Comparison of ENCODE assay signal across 10 mouse cellular contexts in the genomic region with DNA sequence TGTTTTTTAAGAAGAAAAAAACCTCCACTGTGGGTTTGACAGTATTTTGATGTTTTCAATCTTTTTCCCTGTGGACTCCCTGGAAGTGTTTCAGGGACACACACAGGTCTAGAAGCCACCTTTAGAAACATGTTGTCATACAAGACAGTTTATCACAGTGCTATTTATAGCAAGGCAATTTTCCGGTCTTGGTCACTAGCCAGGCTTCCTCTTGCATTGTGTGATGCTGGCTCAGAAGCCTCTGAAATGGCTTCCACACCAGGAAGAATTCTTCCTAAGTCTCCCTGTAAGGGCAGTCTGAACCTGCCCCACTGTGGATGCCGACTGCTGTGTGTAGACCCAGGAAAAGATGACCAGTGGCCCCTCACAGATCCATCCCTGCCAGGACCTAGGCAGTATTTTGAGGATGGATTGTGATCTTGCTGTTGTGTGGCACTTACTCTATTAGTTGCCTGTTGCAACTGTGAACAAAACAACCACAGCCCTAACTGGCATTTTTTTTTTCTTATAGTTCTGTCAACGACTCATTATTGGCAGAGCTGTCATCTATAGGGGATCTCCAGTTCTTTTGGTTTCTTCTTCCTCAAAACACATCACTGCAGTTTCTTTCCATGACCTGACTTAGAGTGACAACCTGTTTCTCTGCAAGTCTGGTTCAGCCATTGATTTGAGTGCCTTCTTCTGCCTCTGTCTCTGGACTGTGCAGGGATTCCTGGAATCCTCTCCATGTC. TPM values are rescaled to one million over a fixed set of nuclear protein-coding genes. Genes with fewer than 3 reads are reported as not detected.
DNase-seq lines count a peak whose midpoint lies in the region; ATAC-seq lines count a peak whose summit lies in the region.
"Had no signal": no experiment of that assay in that cellular context is flagged by ENCODE, and none has a peak within 500 bp of the region (broad histone marks: within the 10 kb centered on the region; RNA-seq: fewer than 3 reads in every experiment).

No protein-coding gene starts in this region.

- H3K9me3 ChIP-seq in embryonic facial prominence, embryonic 10.5 days = no peaks in the 10 kb centered on the region
- H3K9me3 ChIP-seq: hindbrain, embryonic 12.5 days had no signal

- H3K27ac ChIP-seq in embryonic facial prominence, embryonic 10.5 days (replicated peaks) = no peak overlapping the region
- H3K27ac ChIP-seq: hindbrain, embryonic 12.5 days had no signal

- H3K4me3 ChIP-seq in embryonic facial prominence, embryonic 10.5 days = no peak overlapping the region
- H3K4me3 ChIP-seq: hindbrain, embryonic 12.5 days had no signal

- H3K27me3 ChIP-seq in embryonic facial prominence, embryonic 10.5 days (replicated peaks; ENCODE audit: low read depth, poor library complexity, severe bottlenecking) = no peaks in the 10 kb centered on the region
- H3K27me3 ChIP-seq: hindbrain, embryonic 12.5 days had no signal

- 75% methylated on average over 3 of the region's 3 CpGs for WGBS in embryonic facial prominence, embryonic 10.5 days

- H3K4me1 ChIP-seq in embryonic facial prominence, embryonic 10.5 days = no peaks in the 10 kb centered on the region
- H3K4me1 ChIP-seq: hindbrain, embryonic 12.5 days had no signal

- H3K36me3 ChIP-seq in embryonic facial prominence, embryonic 10.5 days (replicated peaks) = no peaks in the 10 kb centered on the region
- H3K36me3 ChIP-seq: hindbrain, embryonic 12.5 days had no signal

- ATAC-seq in hematopoietic stem cell, adult 5-6 weeks (replicated peaks in 1 of 2; ENCODE audit: insufficient read depth in 1 of 2, low FRiP score in 2 of 2, low TSS enrichment in 1 of 2, low read depth in 1 of 2, poor library complexity in 2 of 2, severe bottlenecking in 2 of 2) = peak; percentile 49 to 63; a peak in 3 of 4 replicates

- peak; percentile 56 for DNase-seq in gastrocnemius, adult 18-20 months (ENCODE audit: low spot score)
- no peak for DNase-seq in gastrocnemius, postnatal 4 days (ENCODE audit: low spot score in 2 of 2)
- peak; percentile 10 for DNase-seq in MN1 (ENCODE audit: low spot score)
- DNase-seq in heart, adult 11 months = peak; percentile 95
- no peak for DNase-seq in embryonic facial prominence, embryonic 10.5 days (ENCODE audit: low spot score)
- DNase-seq in left cerebral cortex, adult 9 months (ENCODE audit: low spot score in 2 of 2) = no peak
- DNase-seq in left cerebral cortex, adult 18-20 months (ENCODE audit: low spot score in 2 of 2) = no peak

RNA-seq across cellular contexts. Expression of gene Hist1h2br, which starts 18.8 kb away (rescaled TPM):
- 10 to 100 TPM; 14.3 to 17.8 TPM for total RNA-seq in gastrocnemius, adult 18-20 months (2021)
- total RNA-seq in gastrocnemius, postnatal 4 days (2021) = 100 to 1,000 TPM; 275 to 365 TPM
- total RNA-seq in hematopoietic stem cell, adult 5-6 weeks (2017) = 126 and 348 TPM in 2 replicates
- 21.7 and 24.2 TPM in 2 replicates for polyA plus RNA-seq in embryonic facial prominence, embryonic 10.5 days (2016; fragmentation: Nextera tagmentation; extraction: Ambion mirVana)
- total RNA-seq in left cerebral cortex, adult 18-20 months (2021) = 10 to 100 TPM; 22.9 to 33.6 TPM

RNA-seq across cellular contexts. Expression of gene Hist1h2ap, which starts 19.1 kb away (rescaled TPM):
- total RNA-seq in gastrocnemius, adult 18-20 months (2021) = not detected
- total RNA-seq in gastrocnemius, postnatal 4 days (2021) = 100 to 1,000 TPM; 215 to 300 TPM
- total RNA-seq in hematopoietic stem cell, adult 5-6 weeks (2017) = 2,322 and 2,497 TPM in 2 replicates
- 6,093 and 6,114 TPM in 2 replicates for polyA plus RNA-seq in embryonic facial prominence, embryonic 10.5 days (2016; fragmentation: Nextera tagmentation; extraction: Ambion mirVana)
- 10 to 100 TPM; 27.2 to 27.7 TPM for total RNA-seq in left cerebral cortex, adult 18-20 months (2021)

RNA-seq across cellular contexts. Expression of gene Hist1h4n, which starts 20.4 kb away (rescaled TPM):
- 1 to 10 TPM; 5.3 to 9.1 TPM for total RNA-seq in gastrocnemius, adult 18-20 months (2021)
- total RNA-seq in gastrocnemius, postnatal 4 days (2021) = 100 to 1,000 TPM in 1 of 2 experiments, 10 to 100 TPM in 1; 93.9 to 147 TPM
- total RNA-seq in hematopoietic stem cell, adult 5-6 weeks (2017) = 608 and 1,167 TPM in 2 replicates
- polyA plus RNA-seq in embryonic facial prominence, embryonic 10.5 days (2016; fragmentation: Nextera tagmentation; extraction: Ambion mirVana) = 9.3 and 10.5 TPM in 2 replicates
- total RNA-seq in left cerebral cortex, adult 18-20 months (2021) = 10 to 100 TPM; 48.9 to 61.1 TPM

RNA-seq across cellular contexts. Expression of gene Hist1h4m, which starts 40.8 kb away (rescaled TPM):
- total RNA-seq in gastrocnemius, adult 18-20 months (2021) = 10 to 100 TPM; 46.0 to 49.7 TPM
- 100 to 1,000 TPM; 582 to 750 TPM for total RNA-seq in gastrocnemius, postnatal 4 days (2021)
- 1,005 and 2,128 TPM in 2 replicates for total RNA-seq in hematopoietic stem cell, adult 5-6 weeks (2017)
- not detected in 2 replicates for polyA plus RNA-seq in embryonic facial prominence, embryonic 10.5 days (2016; fragmentation: Nextera tagmentation; extraction: Ambion mirVana)
- total RNA-seq in left cerebral cortex, adult 18-20 months (2021) = 100 to 1,000 TPM; 252 to 307 TPM
- polyA plus RNA-seq: hindbrain, embryonic 12.5 days; testis, adult 2 months had no signal

RNA-seq across cellular contexts. Expression of gene Hist1h2ao, which starts 42.1 kb away (rescaled TPM):
- total RNA-seq in gastrocnemius, adult 18-20 months (2021) = 1 to 10 TPM; 3.1 to 3.5 TPM
- 100 to 1,000 TPM; 431 to 590 TPM for total RNA-seq in gastrocnemius, postnatal 4 days (2021)
- not detected in 2 replicates for total RNA-seq in hematopoietic stem cell, adult 5-6 weeks (2017)
- not detected in 2 replicates for polyA plus RNA-seq in embryonic facial prominence, embryonic 10.5 days (2016; fragmentation: Nextera tagmentation; extraction: Ambion mirVana)
- 1 to 10 TPM in 1 of 2 experiments, not detected in 1; 6.2 TPM for total RNA-seq in left cerebral cortex, adult 18-20 months (2021)
- polyA plus RNA-seq: testis, adult 2 months had no signal

Comparison
In these comparisons a context has a peak if more than half of its experiments do, and no peak if none do; other contexts are left out.
1. DNase-seq: peak in gastrocnemius, adult 18-20 months (single experiment), MN1 (single experiment) and heart, adult 11 months (single experiment); none in gastrocnemius, postnatal 4 days (0 of 2), embryonic facial prominence, embryonic 10.5 days (single experiment), left cerebral cortex, adult 9 months (0 of 2) and left cerebral cortex, adult 18-20 months (0 of 2).
2. RNA of gene Hist1h2ap, which starts 19.1 kb away (total RNA-seq): 2,322 to 2,497 TPM in hematopoietic stem cell, adult 5-6 weeks, 215 to 300 TPM in gastrocnemius, postnatal 4 days and 27.2 to 27.7 TPM in left cerebral cortex, adult 18-20 months; not detected in gastrocnemius, adult 18-20 months; every median in the first group is over 10 times any median in the second.
3. RNA of gene Hist1h4n, which starts 20.4 kb away (total RNA-seq): 608 to 1,167 TPM in hematopoietic stem cell, adult 5-6 weeks, 93.9 to 147 TPM in gastrocnemius, postnatal 4 days and 48.9 to 61.1 TPM in left cerebral cortex, adult 18-20 months; 5.3 to 9.1 TPM in gastrocnemius, adult 18-20 months; every median in the first group is over 4 times any median in the second.